Mouse (Mus musculus): ENCODE measurements at regions not wholly inside any gene's neighbourhood (a gene's known extent, or its start where the extent isn't known, plus 50 kb on each side); places are given as distances from the start of the nearest gene placed in this dataset.

DNA sequence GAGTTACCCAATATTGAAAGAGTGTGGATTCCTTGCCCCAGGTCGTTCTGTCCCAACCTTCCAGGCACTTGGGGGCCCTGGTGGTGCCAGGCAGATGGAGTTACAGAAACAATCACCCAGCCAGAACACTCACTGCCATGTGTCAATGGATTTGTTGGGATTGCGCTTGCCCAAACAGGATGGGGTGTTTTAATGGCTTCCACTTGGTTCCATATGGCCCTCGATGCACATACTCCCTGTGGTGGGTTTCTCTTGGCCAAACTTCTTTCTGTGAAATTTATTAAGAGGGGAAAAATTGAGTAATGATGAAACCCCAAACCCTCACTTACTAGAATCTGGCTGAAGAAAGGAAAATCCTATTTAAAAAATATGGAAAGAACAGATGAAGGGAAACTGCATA is 146.8 kb downstream of the Spata18 start:
- in situ Hi-C loops (cut with MboI, MseI): no loop called here

DNA sequence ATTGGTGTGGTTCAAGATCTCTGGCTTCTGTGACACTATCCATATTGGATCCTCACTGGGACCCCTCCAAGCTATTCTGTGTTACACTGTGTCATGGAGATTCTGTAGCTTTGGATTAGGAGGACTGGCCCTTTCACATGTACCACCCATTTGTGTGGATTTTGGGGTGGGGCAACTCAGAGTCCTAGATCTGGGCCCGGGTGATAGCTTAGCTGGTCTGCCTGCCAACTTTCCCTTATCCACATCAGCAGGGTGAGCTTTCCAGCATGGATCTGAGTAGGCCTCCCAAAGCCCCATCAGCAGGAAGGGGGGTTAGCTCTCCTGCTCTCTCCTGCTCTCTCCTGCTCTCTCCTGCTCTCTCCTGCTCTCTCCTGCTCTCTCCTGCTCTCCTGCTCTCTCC is 152.3 kb downstream of the Spata18 start:
- in situ Hi-C loops (cut with MboI, MseI): no loop called here

DNA sequence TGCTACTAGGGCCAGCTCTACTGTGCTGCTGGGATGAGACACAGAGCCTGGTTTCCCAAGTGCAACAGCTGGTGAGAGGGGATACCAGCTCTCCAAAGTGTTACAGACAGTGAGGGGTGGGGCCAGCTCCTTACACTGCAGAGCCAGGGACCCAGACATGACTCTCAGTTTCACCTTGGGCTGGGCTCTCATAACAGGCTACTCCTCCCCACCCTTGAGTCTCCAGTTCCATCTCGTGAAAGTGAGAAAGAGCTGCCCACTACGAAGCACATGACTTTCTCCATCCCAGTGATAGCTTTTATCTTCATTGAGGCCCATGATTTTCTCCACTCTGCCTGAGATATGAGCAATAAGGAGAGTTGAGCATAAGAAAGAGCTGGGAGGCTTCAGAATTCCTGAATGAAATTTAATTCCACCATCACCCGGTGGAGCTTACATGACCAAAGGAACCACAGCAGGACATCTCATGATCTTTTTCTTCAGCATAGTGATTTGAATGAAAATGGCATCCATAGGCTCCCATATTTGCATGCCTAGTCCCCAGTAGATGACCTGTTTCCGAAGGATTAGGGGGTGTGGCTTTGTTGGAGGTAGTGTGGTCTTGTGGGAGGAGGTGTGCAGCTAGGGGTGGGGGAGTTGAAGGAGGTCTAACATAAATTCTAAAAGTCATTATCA is 153.5 kb downstream of the Spata18 start:
- in situ Hi-C loops (cut with MboI, MseI): no loop called here

DNA sequence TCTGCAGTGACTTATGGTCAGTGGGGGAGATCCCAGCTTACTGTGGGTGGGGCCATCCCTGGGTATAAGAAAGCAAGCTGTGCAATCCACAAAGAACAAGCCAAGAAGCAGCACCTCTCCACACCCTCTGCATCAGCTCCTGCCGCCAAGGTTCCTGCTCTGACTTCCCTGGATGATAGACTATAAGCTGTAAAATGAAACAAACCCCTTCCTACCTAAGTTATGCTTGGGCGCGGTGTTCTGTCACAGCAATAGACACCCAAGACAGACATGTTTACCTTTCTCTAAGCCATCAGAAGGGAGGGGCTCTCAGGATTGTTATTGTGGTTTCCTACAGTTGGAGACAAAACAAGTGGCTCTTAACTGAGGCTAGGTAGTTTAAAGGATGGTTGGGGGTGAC is 159.5 kb downstream of the Spata18 start:
- in situ Hi-C loops (cut with MboI, MseI): no loop called here

DNA sequence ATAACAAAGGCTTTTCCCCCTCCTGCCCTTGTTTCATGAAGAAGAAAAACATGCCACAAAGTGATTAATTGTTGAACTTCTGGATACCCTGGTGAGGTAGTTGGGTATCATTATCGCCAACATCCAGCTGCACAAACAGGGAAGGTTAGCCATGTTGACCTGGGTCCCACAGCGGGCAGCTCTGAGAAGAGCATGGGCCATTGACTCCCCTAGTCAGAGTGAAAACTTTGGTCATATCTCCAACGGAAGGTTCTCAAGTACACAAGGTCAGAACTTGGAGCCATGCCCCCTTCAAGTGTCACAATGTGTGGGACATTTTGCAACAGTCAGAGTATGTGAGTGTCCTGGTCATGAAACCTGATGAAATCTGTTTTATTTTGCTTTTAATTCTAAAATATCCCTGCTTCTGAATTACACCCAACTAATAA is 159.9 kb downstream of the Spata18 start:
- in situ Hi-C loops (cut with MboI, MseI): no loop called here

DNA sequence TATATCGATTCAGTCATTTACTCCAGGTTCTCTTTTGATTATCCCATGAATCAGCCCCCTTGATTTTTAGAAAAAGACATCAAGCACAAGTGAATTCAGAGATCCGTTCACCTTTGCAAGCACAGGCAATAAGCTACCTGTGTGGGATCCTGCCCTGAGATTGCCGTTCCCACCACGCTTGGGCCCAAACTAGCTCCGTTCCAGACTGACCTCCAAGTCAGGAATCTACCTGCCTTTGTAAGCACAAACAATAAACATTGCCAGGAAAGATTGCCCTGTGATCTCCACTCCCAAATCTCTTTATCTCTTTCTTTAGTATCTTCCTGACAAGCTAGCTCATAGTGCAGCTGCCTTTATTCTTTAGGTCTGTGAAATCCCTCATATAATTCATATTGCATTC is 164.6 kb downstream of the Spata18 start:
- in situ Hi-C loops (cut with MboI, MseI): no loop called here

DNA sequence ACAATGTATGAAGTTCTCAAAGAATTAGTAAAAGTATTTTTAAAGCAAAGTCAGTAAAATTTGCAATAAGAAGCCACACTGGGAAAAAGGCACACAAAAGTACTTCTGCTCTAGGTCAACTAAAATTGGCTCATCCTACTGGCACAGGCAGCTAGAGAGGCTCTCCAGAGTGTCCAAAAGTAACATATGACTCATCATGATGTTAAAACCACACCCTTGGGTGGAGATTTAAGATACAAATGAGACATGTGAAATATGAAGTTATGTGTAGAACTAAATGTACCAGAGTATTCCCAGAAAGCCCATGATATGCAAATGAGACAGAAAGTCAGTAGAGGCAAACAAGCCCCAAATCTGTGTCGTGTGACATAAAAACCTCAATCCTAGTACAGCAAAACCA is 166.0 kb downstream of the Spata18 start:
- in situ Hi-C loops (cut with MboI, MseI): no loop called here

DNA sequence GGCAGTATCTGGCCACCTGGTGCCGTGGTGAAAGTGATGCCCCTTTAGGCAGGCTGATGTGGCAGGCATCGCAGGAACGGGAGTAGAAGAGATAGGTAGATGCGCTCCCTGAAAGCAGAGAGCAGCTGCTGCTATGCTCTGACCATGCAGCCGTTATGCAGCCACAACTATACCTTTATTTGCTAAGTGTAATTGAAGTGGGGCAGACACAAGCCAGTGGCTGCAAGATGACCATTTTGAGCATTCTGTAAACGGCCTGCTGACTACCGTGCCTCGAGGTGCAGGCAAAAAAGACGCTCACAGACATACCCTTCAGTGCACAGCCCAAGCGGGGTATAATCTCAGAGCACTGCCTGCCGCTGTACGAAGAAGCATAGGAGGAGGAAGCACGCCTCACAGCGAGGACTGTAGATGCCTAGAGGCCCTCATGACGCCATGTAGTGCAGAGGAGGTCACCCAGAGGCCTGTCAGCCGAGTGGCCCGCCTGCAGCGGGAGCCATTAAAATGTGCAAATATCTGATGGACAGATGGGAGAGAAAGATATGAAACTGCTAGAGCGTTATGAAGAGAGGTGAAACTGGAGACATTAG is 170.9 kb downstream of the Spata18 start:
- in situ Hi-C loops (cut with MboI, MseI): no loop called here

DNA sequence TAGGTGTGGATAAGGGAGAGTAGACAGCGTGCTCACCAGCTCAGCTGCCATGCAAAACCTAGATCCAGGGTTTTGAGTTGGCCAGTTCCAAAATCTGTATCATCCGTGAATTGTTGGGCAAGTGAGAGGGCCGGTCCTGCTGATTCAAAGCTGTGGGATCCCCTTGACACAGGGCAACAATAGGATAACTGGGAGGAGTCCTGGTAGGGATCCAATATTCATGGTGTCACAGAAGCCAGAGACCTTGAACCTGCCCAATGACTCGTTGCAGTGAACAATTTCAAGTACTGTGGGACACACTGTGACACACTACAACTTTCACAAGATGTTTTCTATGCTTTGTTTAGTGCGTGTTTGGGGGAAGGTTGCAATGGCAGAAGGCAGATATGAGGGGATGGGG is 172.2 kb downstream of the Spata18 start:
- in situ Hi-C loops (cut with MboI, MseI): no loop called here

DNA sequence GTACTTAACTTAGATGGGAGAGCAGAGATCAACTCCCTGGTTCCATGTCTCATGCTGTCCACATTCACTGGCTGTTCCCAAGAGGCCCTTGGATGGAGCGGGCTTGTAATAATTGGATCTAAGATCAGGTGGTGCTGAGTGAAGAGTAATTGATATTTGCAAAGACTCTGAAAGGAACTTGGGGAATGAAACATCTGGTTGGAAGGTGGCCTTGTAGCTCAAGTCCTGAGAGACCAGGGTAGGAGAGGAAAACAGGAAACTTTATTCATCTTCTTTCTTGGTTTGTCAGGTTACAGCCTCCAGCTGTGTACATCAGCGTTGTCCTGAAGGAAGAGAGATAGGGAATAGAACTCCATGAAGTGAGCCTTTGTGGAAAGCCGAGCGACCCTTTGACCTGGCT is 175.8 kb downstream of the Spata18 start:
- in situ Hi-C loops (cut with MboI, MseI): no loop called here

DNA sequence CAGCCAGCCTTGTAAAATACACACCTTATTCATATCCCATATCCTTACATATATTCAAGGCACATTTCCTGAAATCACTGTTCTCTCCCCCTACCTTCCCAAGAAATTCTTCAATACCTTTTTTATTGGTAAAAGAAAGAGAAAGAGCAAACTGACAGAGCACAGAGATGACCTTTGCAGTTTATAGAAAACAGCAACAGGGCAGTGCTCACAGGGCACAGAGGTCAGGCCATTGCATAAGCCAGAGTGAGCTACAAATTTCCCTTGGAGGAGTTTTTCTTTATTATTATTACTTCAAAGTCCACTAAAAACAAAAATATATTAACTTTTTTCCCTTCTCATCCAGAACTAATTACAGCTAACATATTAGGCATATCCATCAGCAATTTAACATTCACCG is 182.5 kb downstream of the Spata18 start:
- in situ Hi-C loops (cut with MboI, MseI): no loop called here

DNA sequence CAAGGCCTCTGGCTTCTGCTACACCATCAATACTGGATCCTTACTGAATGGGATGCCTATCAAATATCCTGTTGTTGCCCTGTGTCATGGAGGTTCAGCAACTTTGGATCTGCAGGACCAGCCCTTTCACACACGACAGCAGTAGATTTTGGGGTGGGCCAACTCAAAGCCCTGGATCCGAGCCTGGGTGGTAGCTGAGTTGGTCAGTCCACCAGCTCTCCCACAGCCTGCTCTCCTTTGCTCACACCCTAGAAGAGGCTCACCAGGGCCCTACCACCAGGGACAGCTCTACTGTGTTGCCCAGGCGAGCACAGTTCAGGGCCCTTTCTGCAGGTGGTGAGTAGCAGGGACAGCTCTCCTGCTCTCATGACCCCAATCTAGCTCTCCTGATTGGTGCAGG is 192.6 kb downstream of the Spata18 start:
- in situ Hi-C loops (cut with MboI, MseI): no loop called here

DNA sequence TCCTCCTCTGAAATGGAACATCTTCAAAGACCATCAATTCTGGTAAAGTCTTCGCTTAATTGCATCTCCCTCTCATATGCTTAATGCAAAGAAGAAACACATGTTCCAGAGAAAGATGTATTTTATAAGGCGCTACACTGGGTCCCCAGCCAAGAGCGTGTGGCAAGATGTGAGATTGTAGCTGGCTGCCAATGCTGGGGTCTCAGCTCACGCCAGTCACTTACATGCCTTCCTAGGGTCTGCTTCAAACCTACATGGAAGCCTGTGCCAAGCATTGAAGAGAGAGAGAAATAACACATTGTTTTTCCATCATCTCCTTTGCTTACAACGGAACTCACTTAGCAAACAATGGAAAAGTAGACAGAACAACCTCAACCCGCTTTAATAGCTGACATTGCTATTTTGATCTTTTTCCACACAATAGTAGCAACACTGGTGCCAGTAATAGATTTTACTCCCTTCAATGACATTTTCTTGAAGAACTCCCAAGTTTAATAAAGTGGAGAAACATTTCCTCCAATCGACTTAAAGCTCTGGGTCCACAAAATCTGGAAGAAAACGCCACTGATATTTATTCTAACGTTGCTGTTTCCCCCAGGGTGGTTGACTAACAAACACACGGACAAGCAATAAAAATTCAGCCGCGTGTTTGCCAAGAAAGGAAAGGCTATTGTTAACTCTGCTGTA is 195.1 kb downstream of the Spata18 start:
- in situ Hi-C loops (cut with MboI, MseI): no loop called here

DNA sequence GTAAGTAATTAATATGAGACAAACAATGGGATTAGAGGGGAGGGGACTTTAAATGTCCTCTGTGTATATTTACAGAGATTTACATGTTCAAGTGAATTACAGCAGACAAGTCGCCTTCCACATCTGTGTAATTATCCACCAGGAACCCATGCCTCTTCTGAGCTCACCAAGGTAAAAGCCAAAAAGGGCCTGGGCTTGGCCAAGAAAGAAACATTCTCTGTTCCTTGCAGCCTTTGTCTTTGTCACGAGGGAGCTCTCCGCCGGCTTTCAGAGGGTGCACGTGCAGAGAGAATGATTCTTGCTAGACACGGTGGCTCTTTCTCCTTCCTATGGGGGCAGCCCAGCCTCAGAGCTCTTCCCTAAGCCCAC is 195.6 kb downstream of the Spata18 start:
- in situ Hi-C loops (cut with MboI, MseI): no loop called here

DNA sequence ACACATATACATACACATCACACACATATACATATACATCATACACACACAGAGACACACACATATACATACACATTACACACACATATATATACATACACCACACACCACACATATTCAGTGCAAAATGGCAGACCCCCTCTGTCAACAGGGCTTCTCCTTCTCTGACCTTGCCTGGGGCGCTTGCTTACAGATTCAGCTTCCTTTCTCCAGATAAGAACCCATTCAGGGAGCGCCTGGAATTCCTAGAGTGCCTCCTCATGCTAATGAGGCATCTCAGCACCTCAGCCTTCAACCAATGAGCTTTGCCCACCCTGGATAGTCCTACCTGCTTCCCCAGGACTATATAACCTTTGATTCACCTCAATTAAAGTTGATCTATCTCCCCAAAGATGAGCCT is 200.3 kb downstream of the Spata18 start:
- in situ Hi-C loops (cut with MboI, MseI): loop anchor here (5.0 to 25.0 kb wide), 3 partner anchors 286 to 1303 kb away; partner anchors contain the start of gene Pdgfra (in 1 of the 2)

DNA sequence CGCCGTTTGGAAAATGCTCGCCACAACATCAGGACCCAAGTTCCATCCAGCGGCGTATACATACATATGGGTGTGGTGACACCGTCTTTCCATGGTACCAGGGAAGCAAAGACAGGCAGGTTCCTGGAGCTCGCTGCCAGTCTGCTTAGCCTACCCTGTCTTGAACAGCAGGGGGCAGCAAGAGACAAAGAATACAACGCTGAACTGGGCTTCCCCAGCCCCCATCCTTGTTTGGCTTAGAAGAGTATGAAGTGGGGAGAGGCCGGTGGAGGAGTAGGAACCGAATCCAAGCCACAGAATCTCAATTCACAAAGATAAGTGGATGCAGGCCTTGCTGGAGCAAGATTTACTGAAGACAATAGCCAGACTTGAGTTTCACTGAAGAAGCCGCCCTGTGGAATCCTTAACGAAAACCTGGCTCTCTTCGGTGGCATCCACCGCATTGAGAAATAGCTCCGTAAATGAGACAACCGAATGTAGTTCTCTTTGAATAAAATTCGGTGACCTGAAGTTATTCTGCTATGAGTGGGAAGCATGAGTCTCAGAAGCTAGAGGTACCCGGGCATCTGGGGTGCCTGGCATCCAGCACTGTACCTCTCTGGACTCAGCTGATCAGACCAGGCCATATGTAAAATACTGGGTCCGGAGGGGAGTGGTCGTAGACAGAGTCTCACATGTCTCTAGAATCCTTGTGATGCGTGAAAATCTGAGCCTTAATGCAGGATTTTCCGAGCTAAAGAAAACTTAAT is 203.0 kb downstream of the Spata18 start:
- in situ Hi-C loops (cut with MboI, MseI): loop anchor here (5.0 to 25.0 kb wide), 3 partner anchors 283 to 1301 kb away; partner anchors contain the start of gene Pdgfra (in 1 of the 2)

DNA sequence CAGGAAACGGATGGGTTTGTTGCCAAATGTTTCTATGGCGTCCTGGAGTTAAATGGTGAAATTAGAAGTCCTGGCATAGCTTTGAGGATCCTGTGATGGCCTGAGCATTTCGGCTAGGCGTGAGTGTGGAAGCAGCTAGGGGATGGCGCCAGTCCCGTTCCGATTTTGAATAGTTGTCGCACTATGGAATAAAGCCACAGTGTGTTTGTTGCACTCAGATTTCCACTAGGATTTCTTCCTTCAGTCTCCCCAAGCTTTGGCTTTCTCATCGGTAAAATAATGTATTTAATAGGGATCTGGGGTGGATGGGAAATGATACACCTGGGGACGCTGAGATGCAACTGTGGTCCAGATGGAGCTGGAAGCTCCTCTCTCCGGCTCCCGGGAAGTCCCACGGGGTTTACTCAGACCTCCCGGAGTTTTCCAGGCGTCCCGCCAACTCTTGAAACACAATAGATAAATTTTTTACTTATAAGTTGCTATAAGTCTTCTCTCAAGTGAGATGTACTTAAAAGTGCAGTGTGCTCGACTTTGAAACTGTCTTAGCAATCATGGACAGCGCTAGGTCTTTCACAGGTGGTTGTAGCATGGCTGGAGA is 203.7 kb downstream of the Spata18 start:
- in situ Hi-C loops (cut with MboI, MseI): loop anchor here (5.0 to 25.0 kb wide), 4 partner anchors 282 to 1300 kb away; partner anchors contain the start of gene Pdgfra (in 1 of the 2)

DNA sequence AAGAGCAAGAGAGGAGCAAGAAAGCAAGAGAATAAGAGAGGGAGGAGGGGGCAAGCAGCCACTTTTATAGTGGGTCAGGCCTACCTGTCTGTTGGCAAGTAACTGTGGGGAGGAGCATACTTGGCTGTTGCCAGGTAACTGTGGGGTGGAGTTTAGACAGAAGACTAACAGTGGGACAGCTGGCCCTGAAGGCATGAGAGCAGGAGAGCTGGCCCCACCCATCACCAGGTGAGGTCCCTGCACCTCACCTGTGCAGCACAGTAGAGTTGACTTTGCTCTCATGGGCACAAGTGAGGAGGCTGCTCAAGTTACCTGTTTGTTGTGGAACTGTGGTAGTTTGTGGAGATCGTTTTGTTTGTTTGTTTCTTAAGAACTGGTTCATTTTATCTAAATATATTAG is 208.1 kb downstream of the Spata18 start:
- in situ Hi-C loops (cut with MboI, MseI): loop anchor here (5.0 to 25.0 kb wide), 3 partner anchors 278 to 1295 kb away; partner anchors contain the start of gene Pdgfra (in 1 of the 2)

DNA sequence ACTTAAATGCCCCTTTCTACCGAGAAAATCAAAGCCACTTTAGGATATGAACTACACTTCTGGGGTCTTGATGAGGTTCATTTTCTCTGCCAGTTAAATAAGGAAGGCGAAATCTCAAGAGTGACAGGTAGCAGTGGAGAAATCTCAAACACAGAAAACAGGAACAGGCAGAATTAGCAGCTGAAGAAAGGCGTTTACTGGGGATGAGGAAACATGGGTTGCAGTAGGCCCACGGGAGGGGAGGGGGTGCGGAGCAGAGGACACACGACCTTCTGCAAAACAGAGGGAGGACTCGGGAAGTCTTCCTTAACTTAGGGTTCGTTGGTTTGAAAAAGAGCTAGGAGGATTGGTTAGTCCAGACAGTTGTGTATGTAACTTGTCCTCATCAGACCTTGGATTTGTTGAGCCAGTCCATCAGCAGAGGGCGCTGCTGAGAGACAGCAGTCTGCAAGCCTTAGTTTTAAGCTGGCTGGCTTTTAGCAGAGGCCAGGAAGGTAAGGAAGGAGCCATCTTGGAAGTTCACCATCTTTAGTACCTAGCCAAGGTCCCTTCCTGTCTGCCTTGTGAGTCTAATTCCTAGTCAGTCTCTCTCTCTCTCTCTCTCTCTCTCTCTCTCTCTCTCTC is 204.0 kb downstream of the Usp46 start:
- in situ Hi-C loops (cut with MboI, MseI): loop anchor here (5.0 to 25.0 kb wide), 2 partner anchors 273 to 413 kb away; no protein-coding TSS in a partner anchor

DNA sequence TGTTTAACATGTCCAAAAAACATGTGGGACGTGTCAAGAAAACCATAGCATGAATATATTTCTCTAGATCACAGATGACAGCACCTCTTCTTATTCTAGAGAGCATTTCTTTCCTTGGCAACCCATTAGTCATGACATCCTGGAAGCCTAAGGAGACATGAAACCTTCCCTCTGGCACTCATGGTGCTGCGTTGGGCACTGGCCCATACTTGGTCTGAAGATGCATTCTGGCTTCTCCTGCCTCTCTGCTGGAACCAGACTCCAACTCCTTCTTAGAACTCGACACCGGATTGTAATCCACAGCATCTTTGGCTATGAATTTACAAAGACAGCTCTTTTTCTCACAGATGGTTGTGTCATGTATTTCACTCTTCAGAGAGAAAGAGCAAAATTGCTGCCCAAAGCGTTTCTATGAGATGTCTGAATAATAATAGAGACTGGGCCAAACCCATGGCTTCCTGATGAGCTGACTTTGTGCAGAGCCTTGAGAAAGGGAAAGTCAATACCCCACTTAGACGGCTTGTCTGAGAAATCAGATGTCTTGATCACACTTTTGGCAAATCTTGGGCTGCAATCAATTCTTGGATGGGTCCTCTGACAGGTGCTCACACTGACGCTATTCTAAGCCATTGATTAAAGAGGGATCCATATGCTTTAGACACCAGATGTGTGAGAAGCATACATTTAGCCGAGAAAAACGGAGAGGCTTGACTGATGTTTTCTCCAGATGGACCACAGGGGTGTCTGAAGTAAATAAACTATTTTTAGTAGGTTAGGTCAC is 195.4 kb downstream of the Usp46 start:
- in situ Hi-C loops (cut with MboI, MseI): loop anchor here in 1 of 2 experiments (25.0 kb wide), 1 partner anchor 264 kb away; no protein-coding TSS in a partner anchor

All from T-helper 17 cell (primary cell).